Mouse (Mus musculus): ENCODE results near the gene Sbp. TPM values are rescaled to one million over a fixed set of nuclear protein-coding genes. Genes with fewer than 3 reads are reported as not detected.
"Not testable (repeated sequence)": the region's sequence is repeated elsewhere in the genome, so short reads cannot be mapped to it uniquely, and the experiment has no call there.

Gene Sbp
- not detected in 2 replicates for polyA plus RNA-seq (2012; rRNA removed)

GRCm38 (mm10) chr17:23941372-23941771 is at the start of gene Sbp:
Sbp (plus strand) TSS chr17:23941672.
- Histone ChIP-seq H3K36me3 (ENCODE audit: control insufficient read depth, insufficient read depth, low read length) (no peaks in the 10 kb centered on the region), H3K4me1 (ENCODE audit: control insufficient read depth, insufficient read depth, insufficient read length, low read length) (no peaks in the 10 kb centered on the region), H3K27me3 (ENCODE audit: control insufficient read depth, insufficient read depth, low read length) (no peaks in the 10 kb centered on the region), H3K4me3 (ENCODE audit: low read depth, low read length) (no peak within 1 kb of the TSS), H3K27ac (ENCODE audit: insufficient read depth, low read depth, low read length) (no peak within 1 kb of the TSS)
- no peak for TF ChIP-seq CTCF (IDR thresholded peaks at IDR 0.05; ENCODE audit: extremely low read depth, insufficient read length, insufficient replicate concordance, low read depth, low read length)
- TF ChIP-seq POLR2A (IDR thresholded peaks at IDR 0.05; ENCODE audit: low read depth, low read length), result no peak

GRCm38 (mm10) chr17:23917158-23917557 is 24.3 kb upstream of the Sbp start, which contains the start of gene Dcpp3:
Dcpp3 (plus strand) TSS chr17:23917458.
- not testable (repeated sequence) for H3K4me1 ChIP-seq (ENCODE audit: control insufficient read depth, insufficient read depth, insufficient read length, low read length); H3K36me3 ChIP-seq (ENCODE audit: control insufficient read depth, insufficient read depth, low read length); H3K27me3 ChIP-seq (ENCODE audit: control insufficient read depth, insufficient read depth, low read length); H3K27ac ChIP-seq (ENCODE audit: insufficient read depth, low read depth, low read length); H3K4me3 ChIP-seq (ENCODE audit: low read depth, low read length)
- 64% methylated on average over 4 of the region's 4 CpGs for WGBS

- H3K36me3 ChIP-seq (ENCODE audit: control insufficient read depth, insufficient read depth, low read length), result no peaks in the 10 kb centered on the region
- WGBS, result under 1% methylated on average over 29 of the region's 29 CpGs
- peak overlapping the region; percentile 50 for H3K27ac ChIP-seq (ENCODE audit: insufficient read depth, low read depth, low read length)
- H3K4me1 ChIP-seq (ENCODE audit: control insufficient read depth, insufficient read depth, insufficient read length, low read length), result no peaks in the 10 kb centered on the region; the same call in 1 of the 2 replicates
- peak; percentile 84 for TF ChIP-seq POLR2A (IDR thresholded peaks at IDR 0.05; ENCODE audit: low read depth, low read length)
- TF ChIP-seq CTCF (IDR thresholded peaks at IDR 0.05; ENCODE audit: extremely low read depth, insufficient read length, insufficient replicate concordance, low read depth, low read length), result no peak
- H3K27me3 ChIP-seq (ENCODE audit: control insufficient read depth, insufficient read depth, low read length), result no peaks in the 10 kb centered on the region
- H3K4me3 ChIP-seq (ENCODE audit: low read depth, low read length), result peak overlapping the region; percentile 72
These were observed 16.9 kb upstream of the Sbp start for GRCm38 (mm10) chr17:23924531-23925007.

- no peaks in the 10 kb centered on the region; the same call in 1 of the 2 replicates for H3K4me1 ChIP-seq (ENCODE audit: control insufficient read depth, insufficient read depth, insufficient read length, low read length)
- TF ChIP-seq POLR2A (IDR thresholded peaks at IDR 0.05; ENCODE audit: low read depth, low read length) (no peak), CTCF (IDR thresholded peaks at IDR 0.05; ENCODE audit: extremely low read depth, insufficient read length, insufficient replicate concordance, low read depth, low read length) (no peak)
- H3K36me3 ChIP-seq (ENCODE audit: control insufficient read depth, insufficient read depth, low read length), result no peaks in the 10 kb centered on the region
- H3K4me3 ChIP-seq (ENCODE audit: low read depth, low read length), result peak overlapping the region; percentile 72
- no peaks in the 10 kb centered on the region for H3K27me3 ChIP-seq (ENCODE audit: control insufficient read depth, insufficient read depth, low read length)
- peak overlapping the region; percentile 61 for H3K27ac ChIP-seq (ENCODE audit: insufficient read depth, low read depth, low read length)
- WGBS, result under 1% methylated on average over 14 of the region's 14 CpGs
These were observed 16.4 kb upstream of the Sbp start for GRCm38 (mm10) chr17:23925090-23925493.

- H3K36me3 ChIP-seq (ENCODE audit: control insufficient read depth, insufficient read depth, low read length), result no peaks in the 10 kb centered on the region
- 87% methylated on average over 5 of the region's 5 CpGs for WGBS
- TF ChIP-seq CTCF (IDR thresholded peaks at IDR 0.05; ENCODE audit: extremely low read depth, insufficient read length, insufficient replicate concordance, low read depth, low read length) (no peak), POLR2A (IDR thresholded peaks at IDR 0.05; ENCODE audit: low read depth, low read length) (no peak)
- H3K4me1 ChIP-seq (ENCODE audit: control insufficient read depth, insufficient read depth, insufficient read length, low read length), result no peaks in the 10 kb centered on the region
- H3K27ac ChIP-seq (ENCODE audit: insufficient read depth, low read depth, low read length), result no peak overlapping the region
- no peak overlapping the region for H3K4me3 ChIP-seq (ENCODE audit: low read depth, low read length)
- no peaks in the 10 kb centered on the region for H3K27me3 ChIP-seq (ENCODE audit: control insufficient read depth, insufficient read depth, low read length)
These were observed 10.3 kb upstream of the Sbp start for GRCm38 (mm10) chr17:23931157-23931556.

- H3K4me1 ChIP-seq (ENCODE audit: control insufficient read depth, insufficient read depth, insufficient read length, low read length); H3K27me3 ChIP-seq (ENCODE audit: control insufficient read depth, insufficient read depth, low read length); H3K4me3 ChIP-seq (ENCODE audit: low read depth, low read length); H3K27ac ChIP-seq (ENCODE audit: insufficient read depth, low read depth, low read length); H3K36me3 ChIP-seq (ENCODE audit: control insufficient read depth, insufficient read depth, low read length): not testable (repeated sequence)
- 81% methylated on average over 4 of the region's 4 CpGs for WGBS
These were observed 6.0 kb downstream of the Sbp start for GRCm38 (mm10) chr17:23947486-23947885.

- 90% methylated on average over 2 of the region's 2 CpGs for WGBS
- Histone ChIP-seq H3K4me3 (ENCODE audit: low read depth, low read length) (no peak overlapping the region), H3K36me3 (ENCODE audit: control insufficient read depth, insufficient read depth, low read length) (no peaks in the 10 kb centered on the region), H3K4me1 (ENCODE audit: control insufficient read depth, insufficient read depth, insufficient read length, low read length) (no peaks in the 10 kb centered on the region), H3K27me3 (ENCODE audit: control insufficient read depth, insufficient read depth, low read length) (no peaks in the 10 kb centered on the region), H3K27ac (ENCODE audit: insufficient read depth, low read depth, low read length) (no peak overlapping the region)
- TF ChIP-seq POLR2A (IDR thresholded peaks at IDR 0.05; ENCODE audit: low read depth, low read length) (no peak), CTCF (IDR thresholded peaks at IDR 0.05; ENCODE audit: extremely low read depth, insufficient read length, insufficient replicate concordance, low read depth, low read length) (no peak)
These were observed 7.6 kb downstream of the Sbp start for GRCm38 (mm10) chr17:23949068-23949467.

GRCm38 (mm10) chr17:23950828-23951227 is 9.4 kb downstream of the Sbp start:
- WGBS, result 74% methylated on average over 4 of the region's 4 CpGs
- not testable (repeated sequence) for H3K4me3 ChIP-seq (ENCODE audit: low read depth, low read length); H3K27ac ChIP-seq (ENCODE audit: insufficient read depth, low read depth, low read length); H3K4me1 ChIP-seq (ENCODE audit: control insufficient read depth, insufficient read depth, insufficient read length, low read length); H3K27me3 ChIP-seq (ENCODE audit: control insufficient read depth, insufficient read depth, low read length); H3K36me3 ChIP-seq (ENCODE audit: control insufficient read depth, insufficient read depth, low read length)
